Mouse (Mus musculus) heart, postnatal 0 days (tissue): ENCODE results near the gene Dtd1. TPM values are rescaled to one million over a fixed set of nuclear protein-coding genes. Genes with fewer than 3 reads are reported as not detected.

Source experiments
- ATAC-seq: fragments of 200-750 bp; cut with Nextera tagmentation; 2 replicates; pipeline ENCODE4 v1.8.0; 2017; ENCODE audit warnings: low read depth, moderate number of reproducible peaks, moderate library complexity; ENCODE audit not compliant: insufficient read depth
- DNase-seq: peaks from one replicate; pipeline ENCODE4 v3.0.0-alpha.2; 2016; ENCODE audit warnings: low spot score
- H3K27ac ChIP-seq: fragments of 300-500 bp; sonication (generic); 2 replicates; pipeline ENCODE4 v1.5.1; 2014; ENCODE audit warnings: low read depth, mild to moderate bottlenecking
- H3K27me3 ChIP-seq: fragments of 300-500 bp; sonication (generic); 2 replicates; pipeline ENCODE4 v1.6.1; 2014; ENCODE audit warnings: low read length, mixed read lengths; ENCODE audit not compliant: control insufficient read depth, insufficient read depth
- H3K36me3 ChIP-seq: fragments of 300-500 bp; sonication (generic); replicated peaks from 2 replicates; pipeline ENCODE4 v1.6.1; 2014; ENCODE audit warnings: low read length, mixed read lengths; ENCODE audit not compliant: control insufficient read depth, insufficient read depth
- H3K4me1 ChIP-seq: fragments of 300-500 bp; sonication (generic); 2 replicates; pipeline ENCODE4 v1.6.1; 2014; ENCODE audit warnings: antibody characterized with exemption; ENCODE audit not compliant: control insufficient read depth, insufficient read depth
- H3K4me2 ChIP-seq: fragments of 300-500 bp; sonication (generic); 2 replicates; pipeline ENCODE4 v1.6.1; 2014; ENCODE audit warnings: low read depth, mild to moderate bottlenecking, low read length, moderate library complexity
- H3K4me3 ChIP-seq: fragments of 300-500 bp; sonication (generic); 2 replicates; pipeline ENCODE4 v1.5.1; 2014; ENCODE audit warnings: low read depth, low read length
- H3K9ac ChIP-seq: fragments of 300-500 bp; sonication (generic); replicated peaks from 2 replicates; pipeline ENCODE4 v1.6.1; 2014; ENCODE audit warnings: low read depth, low read length, mixed read lengths
- H3K9me3 ChIP-seq: fragments of 300-500 bp; sonication (generic); replicated peaks from 2 replicates; pipeline ENCODE4 v1.6.1; 2016; ENCODE audit warnings: low read length; ENCODE audit not compliant: control insufficient read depth
- CTCF ChIP-seq: IDR thresholded peaks from 2 replicates; pipeline ENCODE4 v1.5.1; 2016; ENCODE audit warnings: antibody characterized with exemption, control low read depth, low read depth
- EP300 ChIP-seq: IDR thresholded peaks from 2 replicates; pipeline ENCODE4 v1.6.1; 2016; ENCODE audit warnings: antibody characterized with exemption, low read depth
- WGBS: fragments of 180-500 bp; shearing (Covaris S2); extraction: QIAGEN DNeasy Blood & Tissue Kit; methylation state at CpG from one replicate; pipeline ENCODE4 v1.1.7; 2014; 5-methylcytosine and 5-hydroxymethylcytosine counted together
- polyA plus RNA-seq: library from polyadenylated mRNA; unstranded; fragments of >200 nt; fragmentation: Nextera tagmentation; extraction: Ambion mirVana; gene quantifications from 2 replicates; pipeline ENCODE4 v1.2.1, GENCODE M21; 2015
- total RNA-seq: library from RNA; depleted of rRNA; stranded (reverse); fragments of >200 nt; gene quantifications from 2 replicates; pipeline ENCODE4 v1.2.3, GENCODE M21; 2014; ENCODE audit warnings: low replicate concordance

Dtd1 gene
- total and polyA plus RNA-seq, 2 experiments from 2014 or later = 24.2 to 29.2 TPM

GRCm38 (mm10) chr2:144701415-144702149 is 101.9 kb downstream of the Dtd1 start:
- WGBS = 94% methylated on average over 3 of the region's 3 CpGs
- ATAC-seq (no peak), DNase-seq (no peak)
- H3K4me3 ChIP-seq = no peak overlapping the region
- TF ChIP-seq EP300 (no peak), CTCF (no peak)
- no peaks in the 10 kb centered on the region for H3K27me3 ChIP-seq
- H3K9ac ChIP-seq = no peak overlapping the region
- no peaks in the 10 kb centered on the region for H3K9me3 ChIP-seq
- H3K36me3 ChIP-seq = no peaks in the 10 kb centered on the region
- H3K4me1 ChIP-seq = no peaks in the 10 kb centered on the region
- H3K27ac ChIP-seq = no peak overlapping the region
- H3K4me2 ChIP-seq = no peak overlapping the region

- no peak for DNase-seq
- no peaks in the 10 kb centered on the region for H3K4me1 ChIP-seq
- TF ChIP-seq EP300 (no peak), CTCF (no peak)
- H3K27ac ChIP-seq = no peak overlapping the region
- no peaks in the 10 kb centered on the region for H3K9me3 ChIP-seq
- H3K9ac ChIP-seq = no peak overlapping the region
- H3K36me3 ChIP-seq = no peaks in the 10 kb centered on the region
- H3K27me3 ChIP-seq = no peaks in the 10 kb centered on the region
- ATAC-seq = no peak
- 60% methylated on average over 1 of the region's 1 CpGs for WGBS
- H3K4me2 ChIP-seq = no peak overlapping the region
- H3K4me3 ChIP-seq = no peak overlapping the region
Observed at GRCm38 (mm10) chr2:144709285-144709684, 109.6 kb downstream of the Dtd1 start.

- ATAC-seq = no peak
- Histone ChIP-seq H3K9ac (no peak overlapping the region), H3K4me2 (no peak overlapping the region), H3K27ac (no peak overlapping the region), H3K4me3 (no peak overlapping the region), H3K4me1 (no peaks in the 10 kb centered on the region), H3K36me3 (no peaks in the 10 kb centered on the region), H3K27me3 (no peaks in the 10 kb centered on the region), H3K9me3 (no peaks in the 10 kb centered on the region)
- TF ChIP-seq CTCF = no peak
- no peak for TF ChIP-seq EP300
- no peak for DNase-seq
- WGBS = 82% methylated on average over 2 of the region's 2 CpGs
Observed at GRCm38 (mm10) chr2:144709704-144710103, 110.0 kb downstream of the Dtd1 start.

- WGBS = 66% methylated on average over 2 of the region's 2 CpGs
- no peak for ATAC-seq
- H3K27me3 ChIP-seq = no peaks in the 10 kb centered on the region
Observed at GRCm38 (mm10) chr2:144714596-144714995, 114.9 kb downstream of the Dtd1 start.

GRCm38 (mm10) chr2:144715211-144715768 is 115.6 kb downstream of the Dtd1 start:
- no peaks in the 10 kb centered on the region for H3K27me3 ChIP-seq
- DNase-seq = no peak
- no peak overlapping the region for H3K27ac ChIP-seq
- TF ChIP-seq EP300 (no peak), CTCF (no peak)
- WGBS = 68% methylated on average over 2 of the region's 2 CpGs
- no peak overlapping the region for H3K9ac ChIP-seq
- H3K4me1 ChIP-seq = no peaks in the 10 kb centered on the region
- no peaks in the 10 kb centered on the region for H3K36me3 ChIP-seq
- H3K4me2 ChIP-seq = no peak overlapping the region
- no peak overlapping the region for H3K4me3 ChIP-seq
- ATAC-seq = no peak
- no peaks in the 10 kb centered on the region for H3K9me3 ChIP-seq

More at GRCm38 (mm10) chr2:144714596-144714995, 114.9 kb downstream of the Dtd1 start:
- no peaks in the 10 kb centered on the region for H3K36me3 ChIP-seq
- no peak for DNase-seq
- no peaks in the 10 kb centered on the region for H3K9me3 ChIP-seq
- no peak overlapping the region for H3K27ac ChIP-seq
- no peak for TF ChIP-seq CTCF
- TF ChIP-seq EP300 = no peak
- no peak overlapping the region for H3K9ac ChIP-seq
- H3K4me1 ChIP-seq = no peaks in the 10 kb centered on the region
- no peak overlapping the region for H3K4me2 ChIP-seq
- no peak overlapping the region for H3K4me3 ChIP-seq

GRCm38 (mm10) chr2:144716248-144716647 is 116.6 kb downstream of the Dtd1 start:
- Histone ChIP-seq H3K4me3 (no peak overlapping the region), H3K4me1 (no peaks in the 10 kb centered on the region), H3K27me3 (no peaks in the 10 kb centered on the region), H3K4me2 (no peak overlapping the region), H3K9me3 (no peaks in the 10 kb centered on the region), H3K9ac (no peak overlapping the region), H3K36me3 (no peaks in the 10 kb centered on the region), H3K27ac (no peak overlapping the region)
- DNase-seq (no peak), ATAC-seq (no peak)
- TF ChIP-seq EP300 = no peak
- no peak for TF ChIP-seq CTCF
- 78% methylated on average over 5 of the region's 5 CpGs for WGBS
